Comparison of ENCODE assay signal across 8 mouse cellular contexts in the genomic region with DNA sequence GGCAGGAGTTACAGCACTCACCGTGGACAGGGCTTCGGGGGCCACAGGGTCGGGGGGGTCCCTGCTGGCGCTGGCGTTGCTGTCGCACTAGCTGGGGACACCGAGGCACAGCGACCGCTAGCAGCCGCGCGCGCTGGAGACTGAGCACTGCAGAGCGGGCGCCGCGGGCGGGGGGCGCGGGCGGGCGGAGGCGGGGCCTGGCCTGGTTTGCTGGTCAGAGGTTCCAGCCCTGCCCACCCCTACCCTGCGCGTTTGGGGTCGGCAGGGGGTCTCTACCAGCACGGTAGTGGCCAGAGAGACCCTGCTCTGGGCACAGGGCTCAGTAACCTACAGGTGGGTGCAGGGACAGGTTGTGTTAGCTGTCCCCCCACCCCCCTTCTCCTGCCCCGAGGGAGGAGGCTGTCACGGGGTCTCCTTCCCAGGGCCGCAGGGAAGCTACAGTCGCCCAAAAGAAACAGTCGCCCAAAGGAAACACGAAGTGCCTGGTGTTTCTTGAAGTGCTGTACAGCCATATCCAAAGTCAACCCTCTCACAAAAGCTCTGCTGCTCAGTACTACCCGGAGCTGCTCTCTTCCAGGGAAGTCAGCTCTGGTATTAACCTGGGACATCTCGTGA. TPM values are rescaled to one million over a fixed set of nuclear protein-coding genes. Genes with fewer than 3 reads are reported as not detected.
A peak's percentile ranks its signal among the peaks of the same experiment; 100 is the strongest.
DNase-seq lines count a peak whose midpoint lies in the region.

A gene (minus strand): TSS at position 225 of the 615 bp plus-strand sequence.

- DNase-seq in left cerebral cortex, adult 8-10 months (ENCODE audit: low spot score in 2 of 2): no peak
- no peak for DNase-seq in left cerebral cortex, adult 9 months (ENCODE audit: low spot score in 2 of 2)
- DNase-seq in embryo, embryonic 10 days (ENCODE audit: low spot score): peak; percentile 50
- DNase-seq in induced T-regulatory cell, adult 2 months (ENCODE audit: low read depth): peak; percentile 49
- peak; percentile 53 for DNase-seq in lung, postnatal 10 days
- peak; percentile 32 to 47 for DNase-seq in thymus, postnatal 10 days (ENCODE audit: low spot score in 2 of 2)
- no peak for DNase-seq in right cerebral cortex, postnatal 25 days
- no peak for DNase-seq in urinary bladder, postnatal 36 days (ENCODE audit: low spot score in 2 of 2)

RNA-seq across cellular contexts. Expression of the gene that starts here (rescaled TPM):
- total RNA-seq in left cerebral cortex, adult 8-10 months (2022): 10 to 100 TPM; 14.5 to 33.9 (median 31.2) TPM

Comparison
In these comparisons a context has a peak if more than half of its experiments do, and no peak if none do; other contexts are left out.
1. DNase-seq: peak in embryo, embryonic 10 days (single experiment), induced T-regulatory cell, adult 2 months (single experiment), lung, postnatal 10 days (single experiment) and thymus, postnatal 10 days (2 of 2); none in left cerebral cortex, adult 8-10 months (0 of 2), left cerebral cortex, adult 9 months (0 of 2), right cerebral cortex, postnatal 25 days (single experiment) and urinary bladder, postnatal 36 days (0 of 2).